Mouse (Mus musculus) midbrain, embryonic 16.5 days (tissue): Measurements from ENCODE around the gene Fgd6. TPM values are rescaled to one million over a fixed set of nuclear protein-coding genes. Genes with fewer than 3 reads are reported as not detected.
A peak's percentile ranks its signal among the peaks of the same experiment; 100 is the strongest.

Experiments used
- ATAC-seq: fragments of 200-750 bp; cut with Nextera tagmentation; 2 replicates; pipeline ENCODE4 v1.8.0; 2017; ENCODE audit warnings: moderate TSS enrichment
- H3K27ac ChIP-seq: fragments of 300-500 bp; sonication (generic); 2 replicates; pipeline ENCODE4 v1.5.1; 2014; ENCODE audit warnings: mild to moderate bottlenecking, low read length, mixed read lengths
- H3K27me3 ChIP-seq: fragments of 300-500 bp; sonication (generic); 2 replicates; pipeline ENCODE4 v1.6.1; 2014; ENCODE audit warnings: low read depth, low read length, mixed read lengths; ENCODE audit not compliant: control insufficient read depth, insufficient read depth
- H3K36me3 ChIP-seq: fragments of 300-500 bp; sonication (generic); 2 replicates; pipeline ENCODE4 v1.6.1; 2014; ENCODE audit warnings: mild to moderate bottlenecking, low read length, moderate library complexity, mixed read lengths; ENCODE audit not compliant: control insufficient read depth, insufficient read depth
- H3K4me1 ChIP-seq: fragments of 300-500 bp; sonication (generic); 2 replicates; pipeline ENCODE4 v1.6.1; 2014; ENCODE audit warnings: mild to moderate bottlenecking, low read length, mixed read lengths; ENCODE audit not compliant: control insufficient read depth, insufficient read depth
- H3K4me2 ChIP-seq: fragments of 300-500 bp; sonication (generic); 2 replicates; pipeline ENCODE4 v1.6.1; 2014; ENCODE audit warnings: mild to moderate bottlenecking, low read length, mixed read lengths
- H3K4me3 ChIP-seq: fragments of 300-500 bp; sonication (generic); 2 replicates; pipeline ENCODE4 v1.5.1; 2014; ENCODE audit warnings: low read depth, mild to moderate bottlenecking, low read length, moderate library complexity, mixed read lengths
- H3K9ac ChIP-seq: fragments of 300-500 bp; sonication (generic); 2 replicates; pipeline ENCODE4 v1.6.1; 2014; ENCODE audit warnings: low read depth, low read length, mixed read lengths
- H3K9me3 ChIP-seq: fragments of 300-500 bp; sonication (generic); replicated peaks from 2 replicates; pipeline ENCODE4 v1.6.1; 2014; ENCODE audit warnings: mild to moderate bottlenecking, low read length, mixed read lengths; ENCODE audit not compliant: control insufficient read depth, poor library complexity, severe bottlenecking
- WGBS: fragments of 180-500 bp; shearing (Covaris S2); extraction: QIAGEN DNeasy Blood & Tissue Kit; methylation state at CpG from one replicate; pipeline ENCODE4 v1.1.7; 2014; 5-methylcytosine and 5-hydroxymethylcytosine counted together
- polyA plus RNA-seq: library from polyadenylated mRNA; unstranded; fragments of >200 nt; fragmentation: Nextera tagmentation; extraction: Ambion mirVana; gene quantifications from 2 replicates; pipeline ENCODE4 v1.2.1, GENCODE M21; 2015

The Fgd6 gene
- polyA plus RNA-seq, 1 experiment from 2014 or later = 1.8 TPM

GRCm38 (mm10) chr10:94133081-94133480 is 97.3 kb downstream of the Fgd6 start:
- Histone ChIP-seq H3K36me3 (no peaks in the 10 kb centered on the region), H3K4me1 (peaks cover 6% of the 10 kb centered on the region; the same call in 1 of the 2 replicates), H3K27ac (no peak overlapping the region), H3K9me3 (no peaks in the 10 kb centered on the region), H3K4me3 (no peak overlapping the region), H3K9ac (no peak overlapping the region), H3K4me2 (no peak overlapping the region), H3K27me3 (no peaks in the 10 kb centered on the region)
- 72% methylated on average over 8 of the region's 8 CpGs for WGBS
- ATAC-seq = no peak

DNA sequence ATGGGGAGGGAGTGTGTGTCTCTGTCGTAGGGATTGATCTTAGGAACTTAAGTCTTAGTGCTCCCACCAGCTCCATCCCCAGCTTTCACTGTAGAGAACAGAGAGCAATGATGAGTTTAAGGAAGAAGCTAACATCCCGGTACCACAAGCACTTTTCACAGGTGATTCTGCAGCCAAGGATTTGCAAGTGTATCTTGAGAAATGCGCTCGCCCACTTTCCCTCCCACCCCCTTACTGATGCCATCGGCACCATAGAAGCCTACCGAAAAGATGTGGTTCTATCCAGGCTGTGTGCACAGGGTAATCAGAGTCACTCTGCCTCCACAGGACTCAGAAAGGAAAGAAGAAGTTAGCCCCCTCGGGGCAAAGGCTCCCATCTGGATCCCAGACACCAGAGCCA is 97.9 kb downstream of the Fgd6 start:
- no peak overlapping the region for H3K4me2 ChIP-seq
- no peaks in the 10 kb centered on the region for H3K9me3 ChIP-seq
- ATAC-seq = no peak
- no peak overlapping the region for H3K4me3 ChIP-seq
- WGBS = 91% methylated on average over 7 of the region's 7 CpGs
- H3K27ac ChIP-seq = no peak overlapping the region
- no peak overlapping the region for H3K9ac ChIP-seq
- H3K27me3 ChIP-seq = no peaks in the 10 kb centered on the region
- peaks cover 6% of the 10 kb centered on the region; the same call in 1 of the 2 replicates for H3K4me1 ChIP-seq
- no peaks in the 10 kb centered on the region for H3K36me3 ChIP-seq

GRCm38 (mm10) chr10:94134535-94135390 is 99.0 kb downstream of the Fgd6 start:
- 86% methylated on average over 12 of the region's 12 CpGs for WGBS
- Histone ChIP-seq H3K9me3 (no peaks in the 10 kb centered on the region), H3K4me3 (no peak overlapping the region), H3K36me3 (no peaks in the 10 kb centered on the region), H3K4me2 (no peak overlapping the region), H3K27me3 (no peaks in the 10 kb centered on the region), H3K4me1 (peaks cover 2% of the 10 kb centered on the region; the same call in 1 of the 2 replicates), H3K9ac (no peak overlapping the region), H3K27ac (no peak overlapping the region)
- ATAC-seq = no peak

GRCm38 (mm10) chr10:94138890-94139482 is 103.2 kb downstream of the Fgd6 start:
- no peak for ATAC-seq
- Histone ChIP-seq H3K4me2 (no peak overlapping the region), H3K9ac (no peak overlapping the region), H3K4me3 (no peak overlapping the region), H3K27ac (no peak overlapping the region), H3K9me3 (no peaks in the 10 kb centered on the region), H3K36me3 (no peaks in the 10 kb centered on the region), H3K4me1 (no peaks in the 10 kb centered on the region), H3K27me3 (no peaks in the 10 kb centered on the region)
- 95% methylated on average over 10 of the region's 10 CpGs for WGBS

GRCm38 (mm10) chr10:94140227-94140931 is 104.6 kb downstream of the Fgd6 start:
- H3K27ac ChIP-seq = no peak overlapping the region
- H3K36me3 ChIP-seq = no peaks in the 10 kb centered on the region
- H3K27me3 ChIP-seq = no peaks in the 10 kb centered on the region
- no peak overlapping the region for H3K9ac ChIP-seq
- ATAC-seq = no peak
- no peaks in the 10 kb centered on the region for H3K9me3 ChIP-seq
- WGBS = 89% methylated on average over 3 of the region's 3 CpGs
- H3K4me2 ChIP-seq = no peak overlapping the region
- no peak overlapping the region for H3K4me3 ChIP-seq
- H3K4me1 ChIP-seq = no peaks in the 10 kb centered on the region

DNA sequence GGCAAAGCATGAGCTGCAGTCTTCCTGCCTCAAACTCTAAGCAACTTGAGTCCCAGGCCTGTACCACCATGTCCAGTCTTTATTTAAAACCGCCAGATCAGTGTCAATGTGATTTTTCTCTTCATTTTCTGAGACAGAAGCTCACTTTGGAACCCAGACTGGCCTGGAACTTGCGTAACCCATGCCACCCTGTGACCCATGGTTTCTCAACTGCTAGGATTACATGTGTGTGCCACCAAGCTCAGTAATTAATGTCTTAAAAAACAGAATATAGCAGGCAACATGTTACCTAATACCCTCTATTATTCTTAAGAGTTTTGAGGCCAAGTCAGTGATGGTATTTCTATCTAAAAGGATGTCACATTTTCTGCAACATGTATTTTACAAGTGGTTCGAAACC is 106.6 kb downstream of the Fgd6 start:
- ATAC-seq = no peak
- no peak overlapping the region for H3K4me2 ChIP-seq
- no peaks in the 10 kb centered on the region for H3K36me3 ChIP-seq
- no peaks in the 10 kb centered on the region for H3K9me3 ChIP-seq
- no peak overlapping the region for H3K4me3 ChIP-seq
- WGBS = 93% methylated on average over 3 of the region's 3 CpGs
- H3K9ac ChIP-seq = no peak overlapping the region
- peaks cover 2% of the 10 kb centered on the region; the same call in 1 of the 2 replicates for H3K4me1 ChIP-seq
- no peaks in the 10 kb centered on the region for H3K27me3 ChIP-seq
- H3K27ac ChIP-seq = no peak overlapping the region

DNA sequence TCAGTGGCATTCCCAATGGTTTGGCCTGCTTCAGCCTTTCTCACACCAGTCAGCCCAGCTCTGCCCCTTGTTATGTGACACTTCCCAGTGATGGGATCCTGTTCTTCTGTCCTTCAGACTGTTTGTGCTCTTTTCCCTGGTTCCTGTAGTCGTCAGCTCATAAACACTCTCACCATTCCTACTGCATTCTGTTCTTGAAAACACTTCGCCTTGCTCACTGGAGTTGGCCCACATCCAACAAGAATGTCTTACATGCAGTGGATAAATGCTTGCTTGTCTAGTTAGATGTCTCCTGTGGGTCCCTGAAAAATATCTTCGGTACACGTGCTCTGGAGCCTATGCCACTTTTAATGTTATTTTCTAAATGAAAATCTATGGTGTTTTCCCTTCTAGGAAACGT is 108.8 kb downstream of the Fgd6 start:
- no peaks in the 10 kb centered on the region for H3K9me3 ChIP-seq
- H3K36me3 ChIP-seq = no peaks in the 10 kb centered on the region
- ATAC-seq = no peak
- no peak overlapping the region for H3K27ac ChIP-seq
- H3K4me2 ChIP-seq = no peak overlapping the region
- 86% methylated on average over 5 of the region's 5 CpGs for WGBS
- H3K4me1 ChIP-seq = peaks cover 16% of the 10 kb centered on the region
- H3K27me3 ChIP-seq = no peaks in the 10 kb centered on the region
- no peak overlapping the region for H3K4me3 ChIP-seq
- no peak overlapping the region for H3K9ac ChIP-seq

GRCm38 (mm10) chr10:94147391-94147755 is 111.6 kb downstream of the Fgd6 start:
- no peak for ATAC-seq
- peak overlapping the region; percentile 22; the same call in 1 of the 2 replicates for H3K27ac ChIP-seq

More at GRCm38 (mm10) chr10:94147391-94147755, 111.6 kb downstream of the Fgd6 start:
- H3K27me3 ChIP-seq = no peaks in the 10 kb centered on the region
- 12% methylated on average over 8 of the region's 8 CpGs for WGBS
- H3K4me1 ChIP-seq = peaks cover 18% of the 10 kb centered on the region
- H3K36me3 ChIP-seq = no peaks in the 10 kb centered on the region
- H3K4me3 ChIP-seq = peak overlapping the region; percentile 97
- peak overlapping the region; percentile 76 for H3K4me2 ChIP-seq
- H3K9me3 ChIP-seq = no peaks in the 10 kb centered on the region
- H3K9ac ChIP-seq = peak overlapping the region; percentile 95
